Mouse (Mus musculus) telencephalon, adult 2 months (tissue): ENCODE results near the gene Sh3bp1.

Experiments
- DNase-seq: peaks from one replicate; pipeline ENCODE4 v3.0.0-alpha.2; 2011; ENCODE audit warnings: low read depth, low spot score

The Sh3bp1 gene

DNA sequence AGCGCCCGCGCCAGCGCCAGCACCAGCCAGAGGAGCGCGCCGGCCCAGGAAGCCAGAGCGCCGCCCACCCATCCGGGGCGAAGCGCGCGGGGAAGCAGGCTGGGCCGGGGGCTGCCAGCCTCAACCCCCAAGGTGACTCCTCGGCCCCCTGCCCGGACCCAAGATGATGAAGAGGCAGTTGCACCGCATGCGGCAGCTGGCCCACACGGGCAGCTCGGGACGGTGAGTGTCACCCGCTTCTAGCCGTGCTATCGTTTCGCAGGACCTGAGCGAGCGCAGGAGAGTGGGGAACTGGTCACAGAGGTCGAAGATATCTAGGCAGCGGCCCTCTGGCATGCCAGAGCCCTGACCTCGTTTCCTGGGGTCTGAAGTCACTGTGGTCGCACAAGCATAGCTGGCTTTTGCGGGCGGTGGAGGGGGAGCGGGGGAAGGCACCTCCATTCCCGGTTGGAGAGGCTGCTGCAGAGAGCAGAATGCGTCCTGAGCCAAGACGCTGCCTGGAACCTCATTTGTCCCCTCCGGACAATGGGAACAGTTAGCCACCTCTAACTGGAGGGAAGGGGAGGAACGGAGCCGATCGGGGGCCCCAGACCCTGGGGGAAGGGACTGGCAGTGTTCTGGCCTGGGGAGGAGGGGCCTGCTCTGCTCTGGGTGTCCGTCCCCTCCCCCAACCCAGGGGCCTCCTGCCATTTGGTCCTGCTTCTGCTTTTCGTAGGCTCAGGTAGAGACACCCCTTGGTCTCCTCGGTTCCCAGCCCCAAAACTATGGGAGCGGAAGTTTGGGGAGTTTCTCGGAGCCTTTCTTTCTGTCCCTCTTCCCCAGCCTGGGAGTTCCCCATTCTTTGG is at the start of gene Sh3bp1:
Gene Sh3bp1, plus strand, starts transcription at position 29 of the 845 bp plus-strand sequence.
- no peak for DNase-seq

DNA sequence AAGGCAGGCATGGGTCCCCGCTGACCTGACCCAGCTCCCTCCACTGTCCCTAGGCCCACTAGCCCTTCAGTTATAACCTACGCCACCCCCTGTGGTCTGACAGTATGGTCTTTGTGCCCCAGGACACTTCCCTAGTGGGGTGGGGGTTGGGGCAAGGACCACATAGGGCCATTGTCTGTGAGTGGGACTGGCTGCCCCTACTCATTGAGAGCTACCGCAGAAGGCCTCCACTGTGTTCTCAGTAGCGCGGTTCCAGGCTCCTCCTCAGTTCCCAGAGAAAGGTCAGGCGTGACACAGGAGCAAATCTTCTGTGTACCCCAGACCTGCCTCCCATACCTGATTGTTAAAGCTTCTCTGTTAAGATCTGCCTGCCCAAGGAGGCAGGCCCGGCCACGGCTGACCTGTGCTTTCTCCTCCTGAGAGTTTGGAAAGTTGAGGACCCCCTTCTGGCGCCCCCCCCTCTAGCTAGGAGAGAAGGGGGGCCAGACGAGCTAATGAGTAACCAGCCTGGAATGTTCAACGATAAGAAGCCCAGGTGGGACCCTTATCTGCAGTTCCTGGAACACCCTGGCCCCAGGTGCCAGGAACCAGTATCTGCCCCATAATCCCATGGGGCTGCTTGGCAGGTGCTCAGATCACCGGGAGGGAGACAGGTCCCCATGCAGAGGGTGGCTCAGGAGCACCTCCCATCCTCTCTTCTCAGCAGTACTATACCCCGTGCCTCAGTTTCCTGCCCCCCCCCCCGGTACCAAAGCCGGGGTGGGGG is 49.3 kb upstream of the Sh3bp1 start:
- peak; percentile 38 for DNase-seq

DNA sequence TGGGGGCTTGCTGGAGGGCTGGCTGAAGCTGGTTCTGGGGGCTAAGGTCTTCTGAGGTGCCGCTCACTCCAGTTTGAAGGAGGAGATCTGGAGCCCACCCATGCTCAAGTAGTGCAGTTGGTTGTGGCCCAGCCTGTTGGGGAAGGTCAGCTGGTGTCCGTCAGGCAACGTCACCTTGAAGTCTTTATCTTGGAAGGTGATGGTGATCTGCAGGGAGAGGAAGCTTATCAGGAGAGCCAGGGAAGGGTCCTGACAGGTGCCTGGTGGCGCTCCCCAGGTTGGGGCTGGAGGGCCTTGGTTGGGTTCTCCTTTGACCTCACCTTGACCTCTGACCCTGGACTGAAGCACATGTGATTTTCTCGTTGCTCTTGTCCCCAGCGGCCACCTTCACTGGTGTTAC is 48.6 kb upstream of the Sh3bp1 start:
- DNase-seq, result no peak

DNA sequence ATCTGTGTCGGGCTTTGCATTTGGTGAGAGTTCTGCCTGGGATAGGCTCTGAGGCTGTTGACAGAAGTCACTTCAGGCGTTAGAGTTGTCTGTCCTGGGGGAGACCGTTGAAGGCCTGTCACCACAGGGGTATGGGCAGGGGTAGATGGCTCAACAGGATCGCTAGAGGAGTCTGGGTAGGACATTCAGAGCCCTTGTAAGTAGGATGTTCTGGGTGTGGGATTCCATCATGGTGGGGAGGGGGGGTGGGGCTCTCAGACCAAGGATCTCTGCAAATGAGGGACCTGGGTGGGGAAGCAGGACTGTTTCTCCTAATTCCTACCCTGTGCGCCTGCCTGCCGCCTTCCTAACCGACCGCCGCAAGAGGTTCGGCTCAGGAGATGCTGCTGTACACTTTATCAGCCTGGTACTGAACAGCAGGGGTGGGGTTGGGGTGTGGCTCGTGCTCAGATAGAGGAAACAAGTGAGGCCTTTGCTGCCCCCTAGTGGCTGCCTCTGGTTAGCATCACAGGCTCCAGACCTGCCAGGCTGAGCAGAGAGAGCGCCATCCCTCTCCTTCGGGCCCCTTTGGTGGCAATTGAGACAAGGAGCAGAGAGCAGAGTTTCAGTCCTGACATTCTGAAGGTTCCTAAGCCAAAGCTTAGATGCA is 47.9 kb upstream of the Sh3bp1 start:
- peak; percentile 60 for DNase-seq

DNA sequence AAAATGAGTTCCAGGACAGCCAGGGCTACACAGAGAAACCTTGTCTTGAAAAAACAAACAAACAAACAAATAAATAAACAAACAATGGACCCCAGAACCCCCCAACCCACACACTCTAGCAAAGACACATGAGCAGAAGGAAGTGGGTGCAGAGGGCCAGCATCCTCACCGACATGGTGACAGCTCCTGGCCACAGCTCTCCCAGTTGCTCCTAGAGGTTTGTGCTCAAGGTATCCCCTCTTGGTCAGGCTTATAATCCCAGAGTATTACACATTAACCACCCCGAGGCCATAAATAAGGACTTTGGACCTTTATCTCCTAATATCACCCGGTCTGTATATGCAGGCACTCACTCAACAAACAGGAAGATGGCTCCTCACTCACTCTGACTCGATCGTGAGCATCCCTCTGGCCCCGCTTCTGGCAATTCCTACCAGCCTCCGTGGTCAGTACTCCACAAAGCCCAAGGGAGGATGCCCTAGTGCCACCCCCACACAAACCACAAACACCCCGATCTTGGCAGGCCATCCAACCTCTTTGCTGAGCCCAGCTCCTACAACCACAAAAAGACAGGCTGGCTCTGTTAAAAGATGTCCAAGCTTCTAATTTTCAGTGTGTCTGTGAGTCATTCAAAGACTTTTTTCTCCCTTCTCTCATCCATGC is 44.1 kb upstream of the Sh3bp1 start, which contains the start of gene Lgals2:
Gene Lgals2, minus strand, starts transcription at position 227 of the 663 bp plus-strand sequence.
- DNase-seq, result no peak

DNA sequence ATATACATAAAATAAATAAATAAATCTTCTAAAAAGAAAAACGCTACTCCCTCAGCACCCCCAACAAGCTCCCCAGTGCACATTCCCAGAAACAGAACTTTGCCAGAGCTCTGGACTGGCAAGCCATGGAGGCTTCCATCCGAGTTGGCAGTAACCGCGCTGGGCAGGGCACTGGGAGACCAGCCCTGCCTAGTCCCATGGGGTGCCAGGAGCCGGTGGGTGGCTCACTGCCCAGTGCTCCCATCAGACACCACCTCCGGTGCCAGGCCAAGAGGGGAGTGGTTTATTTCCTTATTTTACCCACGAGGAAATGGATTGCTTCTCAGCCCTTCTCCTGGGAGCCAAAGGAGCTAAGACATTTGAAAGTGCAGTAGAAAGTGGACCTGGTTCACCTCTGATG is 42.6 kb upstream of the Sh3bp1 start:
- DNase-seq, result no peak

DNA sequence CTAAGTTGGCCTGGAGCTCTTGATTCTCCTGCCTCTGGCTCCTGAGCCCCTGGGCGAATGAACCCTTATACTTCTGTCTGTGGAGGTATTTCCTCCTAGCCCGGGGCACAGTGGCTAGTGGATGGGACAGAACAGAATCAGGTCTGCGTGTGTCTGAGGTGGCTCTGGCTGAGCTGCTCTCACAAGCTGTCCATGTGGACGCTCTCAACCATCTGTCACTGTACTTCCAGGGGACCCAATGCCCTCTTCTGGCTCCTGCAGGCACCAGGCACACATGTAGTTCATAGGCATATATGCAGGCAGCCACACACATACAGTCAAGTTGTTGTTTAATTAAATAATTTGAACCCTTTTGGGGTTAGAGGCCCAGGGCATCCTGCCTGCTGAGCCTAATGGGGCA is 40.3 kb upstream of the Sh3bp1 start:
- no peak for DNase-seq

DNA sequence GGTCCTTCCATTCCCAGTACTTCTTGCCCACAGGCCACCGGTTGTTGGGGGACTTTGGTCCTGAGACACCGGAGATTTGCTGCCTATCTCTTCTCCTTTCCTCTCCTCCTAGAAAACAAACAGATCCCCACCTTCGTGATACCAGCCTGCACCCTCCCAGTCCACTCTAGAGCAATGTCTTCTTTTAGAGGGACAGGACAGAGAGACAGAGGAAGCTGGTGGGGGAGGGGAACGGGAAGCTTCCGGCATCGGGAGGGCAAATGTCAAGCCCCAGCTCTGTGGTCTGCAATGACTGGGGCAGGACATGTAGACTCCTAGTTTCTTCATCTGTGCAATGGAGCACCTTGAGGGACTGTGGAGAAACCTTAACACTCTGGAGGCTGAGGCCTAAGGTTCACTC is 39.9 kb upstream of the Sh3bp1 start:
- no peak for DNase-seq

DNA sequence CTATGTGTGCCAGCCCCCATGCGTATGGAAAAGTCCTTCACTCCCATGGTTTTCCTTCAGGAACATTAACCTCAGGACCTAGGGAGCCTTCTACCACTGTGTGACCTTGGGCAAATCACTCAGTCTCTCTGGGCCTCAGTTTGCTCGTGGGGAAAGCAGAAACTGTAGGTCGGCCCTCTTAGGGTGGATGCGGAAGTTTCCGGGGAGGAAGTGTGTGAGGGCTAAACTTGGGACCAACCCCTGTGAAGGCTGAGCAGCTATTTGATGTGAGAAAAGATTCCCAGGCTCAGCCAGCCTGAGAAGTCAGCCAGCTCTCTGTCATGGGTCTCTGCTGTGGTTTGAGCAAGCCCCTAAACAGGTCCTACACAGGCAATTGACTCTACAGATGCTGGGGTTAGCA is 37.3 kb upstream of the Sh3bp1 start:
- no peak for DNase-seq

DNA sequence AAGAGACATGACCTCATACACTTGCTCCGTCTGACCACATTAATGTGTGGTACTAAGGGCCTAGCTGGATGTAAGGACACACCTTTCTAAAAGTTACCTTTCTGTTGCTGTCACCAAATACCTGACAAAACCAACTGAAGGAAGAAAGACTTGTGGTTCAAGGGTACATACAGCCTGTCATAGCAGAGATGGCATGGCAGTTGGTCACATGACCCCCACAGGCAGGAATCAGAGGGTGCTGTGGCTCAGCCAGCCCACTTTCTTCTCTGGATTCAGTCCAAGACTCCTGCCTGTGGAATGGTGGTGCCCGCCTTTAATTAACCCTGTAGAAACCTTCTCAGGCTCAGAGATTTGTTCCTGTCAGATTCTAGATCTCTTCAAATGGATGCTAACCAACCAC is 36.4 kb upstream of the Sh3bp1 start:
- DNase-seq, result no peak

DNA sequence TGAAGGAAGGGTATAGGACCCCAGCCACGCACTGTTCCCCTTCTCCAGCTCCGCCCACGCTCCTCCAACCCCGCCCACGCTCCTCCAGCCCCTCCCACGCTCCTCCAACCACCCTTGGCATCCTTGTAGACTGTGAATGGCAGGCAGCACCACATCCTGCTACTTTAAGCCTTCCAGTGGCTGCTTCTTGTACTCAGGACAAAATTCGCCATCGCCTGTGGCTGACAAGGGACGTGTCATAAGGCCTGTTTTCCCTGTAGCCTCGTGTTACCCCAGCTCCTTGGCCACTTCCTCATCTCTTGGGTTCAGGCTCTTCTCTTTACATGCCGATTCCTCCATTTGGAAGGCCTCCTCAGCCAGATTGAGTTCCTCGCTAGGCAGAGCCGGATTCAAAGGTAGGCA is 35.7 kb upstream of the Sh3bp1 start:
- DNase-seq, result no peak

DNA sequence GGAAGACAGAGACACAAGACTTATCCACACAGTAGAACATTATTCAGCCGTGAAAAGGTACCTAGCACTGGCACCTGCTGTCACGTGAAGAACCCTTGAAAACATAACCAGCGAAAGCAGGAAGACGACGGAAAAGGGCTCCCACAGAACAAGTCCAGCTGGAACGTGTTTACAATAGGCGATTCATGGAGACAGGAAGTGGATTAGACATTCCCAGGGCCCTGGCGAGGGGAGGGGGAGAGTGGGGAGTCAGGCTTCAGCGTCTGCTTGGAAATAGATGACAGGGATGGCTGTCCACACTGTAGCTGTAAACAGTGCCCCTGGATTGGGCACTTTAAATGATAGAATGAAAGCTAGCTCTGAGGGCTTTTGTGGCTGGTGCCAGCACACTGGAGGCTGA is 31.2 kb upstream of the Sh3bp1 start:
- no peak for DNase-seq

DNA sequence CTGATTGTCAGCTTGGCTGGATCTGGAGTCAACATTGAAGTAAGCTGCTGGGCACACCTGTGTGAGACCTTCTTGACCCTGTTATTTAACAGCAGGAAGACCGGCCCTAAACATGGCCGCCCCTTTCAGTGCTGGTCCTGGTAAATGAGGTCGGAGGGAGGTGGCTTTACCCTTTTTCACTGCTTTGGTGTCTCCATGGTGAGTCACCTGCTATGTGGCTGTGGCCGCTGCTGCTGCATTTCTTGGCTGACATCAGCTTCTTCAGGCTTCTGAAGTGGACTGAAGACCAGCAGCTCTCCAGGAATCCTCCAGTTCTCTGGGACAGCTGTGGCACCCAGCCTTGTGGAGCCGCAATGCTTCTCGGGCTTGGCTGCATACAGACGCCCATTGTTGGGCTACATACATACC is 30.7 kb upstream of the Sh3bp1 start:
- DNase-seq, result no peak

DNA sequence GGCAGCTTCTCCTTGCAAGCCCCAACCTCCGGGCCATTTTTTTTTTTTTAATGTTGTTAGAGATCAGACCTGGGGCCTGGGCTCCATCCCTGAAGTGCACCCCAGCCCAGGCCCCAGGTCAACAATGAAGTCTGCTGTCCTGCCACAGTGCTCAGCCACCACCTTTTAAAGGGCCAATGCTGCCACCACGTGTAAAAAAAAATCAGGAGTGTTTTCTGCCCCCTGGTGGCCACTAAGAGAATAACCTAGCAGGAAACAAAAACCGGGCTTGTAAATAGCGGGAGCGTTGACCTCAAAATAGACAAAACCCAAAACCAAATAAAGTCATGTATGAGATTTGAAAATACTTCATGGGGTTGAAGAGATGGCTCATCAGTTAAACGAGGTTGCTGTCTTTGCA is 29.8 kb upstream of the Sh3bp1 start:
- no peak for DNase-seq

DNA sequence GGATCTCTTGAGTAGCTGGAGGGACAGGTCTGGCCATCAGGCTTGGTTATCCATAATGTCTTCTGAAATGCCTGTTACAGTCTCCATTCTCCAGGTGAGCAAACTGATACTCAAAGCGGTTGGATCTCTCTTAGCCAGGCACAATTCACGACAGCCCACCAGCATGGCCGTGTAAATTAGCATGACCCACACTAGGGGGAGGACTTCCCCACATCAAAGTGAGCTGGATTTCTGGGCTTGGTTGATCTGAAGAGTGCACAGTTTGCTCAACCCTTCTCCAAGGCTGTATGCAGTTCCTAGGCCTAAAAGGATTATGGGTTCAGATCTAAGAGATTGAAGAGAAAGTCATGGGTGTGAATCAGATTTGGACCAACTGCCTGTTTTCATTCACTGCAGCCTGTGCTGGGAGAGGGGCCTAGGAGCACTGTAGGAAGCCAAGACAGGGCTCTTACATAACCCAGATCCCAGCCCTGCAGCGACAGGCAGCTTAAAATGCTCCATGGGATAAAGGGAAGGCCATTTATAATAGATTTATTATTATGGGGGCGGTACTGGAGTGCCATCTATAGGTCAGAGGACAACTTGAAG is 27.5 kb upstream of the Sh3bp1 start:
- DNase-seq, result no peak

DNA sequence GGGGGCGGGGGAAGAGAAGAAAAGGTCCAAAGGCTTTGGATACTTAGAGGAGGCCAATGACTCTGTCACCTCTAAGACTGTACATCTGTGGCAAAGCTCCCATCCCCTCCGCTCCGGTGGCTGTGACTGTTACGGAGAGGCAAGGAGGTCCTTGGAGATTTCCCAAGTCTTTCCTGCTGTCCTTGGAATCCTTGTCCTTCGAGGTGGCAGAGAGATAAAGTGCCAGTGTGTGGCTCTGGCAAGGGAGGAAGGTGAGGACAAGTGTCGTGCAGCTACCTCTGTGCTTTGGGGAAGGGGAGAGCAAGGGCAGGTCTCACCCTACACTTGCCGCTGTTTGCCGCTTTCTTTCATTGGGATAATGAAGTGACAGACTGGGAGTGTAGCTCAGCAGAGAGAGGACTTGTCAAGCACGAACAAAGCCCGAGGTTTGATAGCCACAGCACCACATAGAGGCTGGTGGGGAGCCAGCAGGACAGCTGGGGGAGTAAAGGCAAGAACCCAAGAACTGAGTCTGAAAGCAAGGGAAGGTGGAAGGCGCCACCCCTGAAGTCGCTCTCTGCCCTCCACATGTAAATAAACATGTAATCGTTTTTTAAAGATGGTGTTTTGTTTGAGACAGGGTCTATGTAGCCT is 25.6 kb upstream of the Sh3bp1 start:
- DNase-seq, result no peak

DNA sequence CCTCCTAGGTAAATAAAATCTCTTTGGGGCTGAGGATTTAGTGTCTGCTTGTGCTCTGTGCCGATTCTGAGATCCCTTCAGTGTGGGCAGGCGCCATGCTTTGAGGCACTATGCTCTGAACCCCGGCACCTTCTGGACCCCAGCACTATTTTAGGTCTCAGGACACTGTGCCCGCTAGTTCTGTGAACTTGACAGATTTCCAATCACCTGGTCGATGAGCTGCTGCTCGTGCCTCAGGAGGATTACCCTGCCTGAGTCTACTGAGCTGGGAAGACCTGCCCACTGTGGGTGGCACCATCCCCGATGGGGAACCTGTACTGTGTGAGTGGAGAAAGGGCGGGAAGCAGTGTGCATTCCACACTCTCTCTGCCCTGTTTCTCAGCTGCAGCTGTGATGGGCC is 24.6 kb upstream of the Sh3bp1 start:
- no peak for DNase-seq

DNA sequence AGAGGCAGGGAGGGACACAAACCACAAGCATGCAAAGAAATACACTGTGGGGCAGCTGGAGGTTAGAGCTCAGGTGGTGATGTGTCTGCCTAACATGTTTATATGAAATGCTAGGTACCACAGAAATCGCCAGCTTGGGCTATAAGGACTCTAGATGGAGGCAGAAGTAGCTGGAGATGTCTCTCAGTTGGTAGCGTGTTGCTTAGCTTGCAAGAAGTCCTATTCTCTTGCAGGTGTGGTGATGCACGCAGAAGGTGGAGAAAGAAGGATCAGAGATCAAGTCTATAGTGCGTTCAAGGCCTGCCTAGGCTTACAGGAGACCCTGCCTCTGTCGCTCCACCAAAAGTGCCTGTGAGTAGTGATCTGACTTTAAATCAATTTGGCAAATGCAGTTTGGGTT is 24.0 kb upstream of the Sh3bp1 start:
- DNase-seq, result no peak

DNA sequence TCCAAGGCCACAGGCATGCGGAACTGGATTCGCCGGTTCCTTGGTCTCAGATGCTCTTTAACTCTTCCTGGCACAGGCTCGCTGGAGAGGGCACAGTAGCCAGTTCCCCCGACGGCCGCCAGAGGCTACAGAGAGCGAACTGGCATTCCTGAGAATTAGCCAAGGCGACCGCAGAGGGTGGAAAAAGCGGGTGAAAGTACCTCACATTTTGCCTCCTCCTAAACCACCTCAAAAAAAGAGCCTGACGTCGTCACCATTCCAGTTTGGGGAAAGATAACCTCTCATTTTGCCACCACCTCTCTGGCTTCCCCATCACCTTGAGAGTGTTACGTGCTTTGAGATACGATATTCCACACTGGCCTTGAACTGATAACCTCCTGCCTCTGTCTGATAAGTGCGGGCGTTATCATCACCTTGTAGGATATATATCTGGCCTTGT is 23.3 kb upstream of the Sh3bp1 start:
- DNase-seq, result peak; percentile 60

DNA sequence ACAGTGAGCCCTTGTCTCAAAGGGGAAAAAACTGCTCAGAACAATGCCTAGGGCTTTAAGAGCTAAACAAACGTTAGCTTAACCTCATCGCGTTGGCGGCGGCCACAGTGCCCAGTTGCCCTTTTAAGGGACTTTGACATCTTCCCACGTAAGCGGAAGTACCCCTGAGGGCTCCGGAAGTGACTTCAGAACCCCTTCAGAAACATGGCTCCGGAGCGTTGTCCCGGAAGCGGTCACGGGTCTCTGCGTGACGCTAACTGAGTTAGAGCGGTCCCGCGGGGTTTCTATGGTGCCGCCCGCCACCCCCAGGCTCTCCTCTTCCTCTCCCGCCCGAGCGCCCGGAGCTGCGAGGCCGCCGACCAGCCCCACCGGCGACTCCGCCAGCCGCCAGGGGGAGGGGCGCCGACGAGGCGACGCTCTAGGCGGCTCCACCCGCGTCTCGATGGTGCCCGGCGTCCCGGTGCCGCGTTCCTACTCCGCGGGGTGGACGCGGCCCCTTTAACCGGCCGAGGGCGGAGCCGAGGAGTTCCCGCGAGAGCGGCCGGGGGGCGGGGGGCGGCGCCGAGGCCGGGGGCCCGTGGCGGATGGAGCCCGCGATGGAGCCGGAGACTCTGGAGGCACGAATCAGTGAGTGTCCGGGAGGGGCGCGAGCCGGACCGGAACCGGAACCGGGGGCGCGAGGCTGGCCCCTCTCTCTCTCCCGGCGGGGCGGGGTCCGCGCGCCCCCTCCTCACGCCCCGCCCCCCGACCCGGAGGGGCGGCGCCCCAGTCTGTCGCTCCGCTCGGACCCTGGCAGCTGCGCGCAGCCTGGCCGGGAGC is 22.4 kb upstream of the Sh3bp1 start, which contains the start of gene Gga1:
Gene Gga1, plus strand, starts transcription at position 200 of the 819 bp plus-strand sequence.
- peak; percentile 98 for DNase-seq
